Mouse (Mus musculus): ENCODE measurements at regions not wholly inside any gene's neighbourhood (a gene's known extent, or its start where the extent isn't known, plus 50 kb on each side); places are given as distances from the start of the nearest gene placed in this dataset.
"Not testable (repeated sequence)": the region's sequence is repeated elsewhere in the genome, so short reads cannot be mapped to it uniquely, and the experiment has no call there.

GRCm38 (mm10) chr19:59516957-59517356 lies 58.8 kb downstream of the Emx2 start:
- Histone ChIP-seq H3K9ac (ENCODE audit: low read length) (no peak overlapping the region), H3K4me3 (ENCODE audit: low read length) (no peak overlapping the region), H3K36me3 (ENCODE audit: control insufficient read depth, insufficient read depth, low read length) (no peaks in the 10 kb centered on the region), H3K4me2 (ENCODE audit: low read depth, low read length) (no peak overlapping the region), H3K4me1 (replicated peaks; ENCODE audit: control insufficient read depth, insufficient read depth, low read length) (no peaks in the 10 kb centered on the region), H3K27me3 (ENCODE audit: control insufficient read depth, insufficient read depth, low read depth, low read length) (no peaks in the 10 kb centered on the region), H3K9me3 (ENCODE audit: control insufficient read depth, low read length) (no peaks in the 10 kb centered on the region), H3K27ac (ENCODE audit: low read length) (no peak overlapping the region)
- 77% methylated on average over 4 of the region's 4 CpGs for WGBS
- ATAC-seq (ENCODE audit: low read depth): no peak

GRCm38 (mm10) chr19:59519156-59519555 lies 61.0 kb downstream of the Emx2 start:
- 77% methylated on average over 3 of the region's 3 CpGs for WGBS
- no peaks in the 10 kb centered on the region for H3K4me1 ChIP-seq (replicated peaks; ENCODE audit: control insufficient read depth, insufficient read depth, low read length)
- no peak overlapping the region for H3K27ac ChIP-seq (ENCODE audit: low read length)
- H3K4me2 ChIP-seq (ENCODE audit: low read depth, low read length): no peak overlapping the region
- ATAC-seq (ENCODE audit: low read depth): no peak
- no peaks in the 10 kb centered on the region for H3K9me3 ChIP-seq (ENCODE audit: control insufficient read depth, low read length)
- H3K36me3 ChIP-seq (ENCODE audit: control insufficient read depth, insufficient read depth, low read length): no peaks in the 10 kb centered on the region
- H3K27me3 ChIP-seq (ENCODE audit: control insufficient read depth, insufficient read depth, low read depth, low read length): no peaks in the 10 kb centered on the region
- H3K4me3 ChIP-seq (ENCODE audit: low read length): no peak overlapping the region
- H3K9ac ChIP-seq (ENCODE audit: low read length): no peak overlapping the region

DNA sequence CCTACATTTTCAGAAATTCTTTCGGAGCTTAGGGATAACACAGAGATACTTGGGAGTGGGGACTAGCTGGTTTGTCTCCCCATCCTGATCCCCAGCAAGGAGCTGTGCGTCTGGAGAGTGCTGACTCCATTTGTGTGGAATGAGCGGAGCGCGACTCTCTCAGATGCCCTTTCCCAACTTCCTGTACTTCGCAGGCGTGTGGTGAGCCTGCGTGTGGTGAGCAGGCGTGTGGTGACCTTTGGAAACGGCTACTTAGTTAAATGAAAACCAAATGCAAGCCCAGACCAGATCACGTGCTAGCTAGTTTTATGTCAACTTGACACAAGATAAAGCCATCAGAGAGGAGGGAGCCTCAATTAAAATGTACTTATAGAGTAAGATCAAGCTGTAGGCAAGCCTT lies 64.0 kb downstream of the Emx2 start:
- no peaks in the 10 kb centered on the region for H3K4me1 ChIP-seq (replicated peaks; ENCODE audit: control insufficient read depth, insufficient read depth, low read length)
- 67% methylated on average over 11 of the region's 11 CpGs for WGBS
- no peaks in the 10 kb centered on the region for H3K9me3 ChIP-seq (ENCODE audit: control insufficient read depth, low read length)
- H3K27me3 ChIP-seq (ENCODE audit: control insufficient read depth, insufficient read depth, low read depth, low read length): no peaks in the 10 kb centered on the region
- H3K4me3 ChIP-seq (ENCODE audit: low read length): no peak overlapping the region
- no peak for ATAC-seq (ENCODE audit: low read depth)
- H3K4me2 ChIP-seq (ENCODE audit: low read depth, low read length): no peak overlapping the region
- no peaks in the 10 kb centered on the region for H3K36me3 ChIP-seq (ENCODE audit: control insufficient read depth, insufficient read depth, low read length)
- H3K27ac ChIP-seq (ENCODE audit: low read length): no peak overlapping the region
- H3K9ac ChIP-seq (ENCODE audit: low read length): no peak overlapping the region

DNA sequence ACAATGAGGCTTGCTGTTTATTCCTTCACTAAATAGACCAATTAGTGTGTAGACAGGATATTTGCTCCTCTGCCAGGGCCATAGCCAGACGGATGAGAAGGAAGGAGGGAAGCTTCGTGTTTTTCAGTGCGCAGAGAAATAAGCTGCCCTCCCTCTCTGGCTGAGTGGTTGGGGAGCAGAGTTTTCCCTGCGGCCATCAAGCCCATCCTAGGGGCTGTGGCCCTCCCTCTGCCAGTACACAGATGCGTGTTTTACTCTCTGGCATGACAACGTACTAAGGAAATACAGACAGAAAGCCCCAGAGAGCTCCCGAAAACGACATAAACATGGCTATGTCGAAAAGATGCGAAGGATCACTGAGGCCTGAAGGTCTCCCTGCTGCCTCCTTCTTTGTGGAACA lies 65.2 kb downstream of the Emx2 start:
- no peaks in the 10 kb centered on the region for H3K36me3 ChIP-seq (ENCODE audit: control insufficient read depth, insufficient read depth, low read length)
- H3K9me3 ChIP-seq (ENCODE audit: control insufficient read depth, low read length): no peaks in the 10 kb centered on the region
- no peak for ATAC-seq (ENCODE audit: low read depth)
- no peak overlapping the region for H3K4me3 ChIP-seq (ENCODE audit: low read length)
- no peak overlapping the region for H3K9ac ChIP-seq (ENCODE audit: low read length)
- H3K4me2 ChIP-seq (ENCODE audit: low read depth, low read length): no peak overlapping the region
- H3K27ac ChIP-seq (ENCODE audit: low read length): no peak overlapping the region
- WGBS: 73% methylated on average over 10 of the region's 10 CpGs
- H3K4me1 ChIP-seq (replicated peaks; ENCODE audit: control insufficient read depth, insufficient read depth, low read length): no peaks in the 10 kb centered on the region
- no peaks in the 10 kb centered on the region for H3K27me3 ChIP-seq (ENCODE audit: control insufficient read depth, insufficient read depth, low read depth, low read length)

DNA sequence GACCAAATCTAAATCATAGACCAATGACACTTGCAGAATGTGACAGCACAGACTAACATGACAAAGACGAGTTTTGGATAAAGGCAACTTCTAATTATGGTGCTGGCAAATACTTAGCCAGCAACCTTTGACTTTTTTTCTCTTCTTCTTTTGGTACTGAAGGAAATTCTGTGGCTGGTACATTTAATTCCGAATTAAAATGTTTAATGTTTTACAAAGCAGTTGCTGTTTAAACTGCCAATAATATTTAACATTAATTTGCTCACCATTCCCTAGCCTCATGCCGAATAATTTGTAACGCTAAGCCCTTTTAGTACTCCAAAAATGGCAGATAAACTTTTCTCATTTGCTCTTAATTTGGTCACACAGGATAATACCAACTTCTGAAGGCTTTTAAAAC lies 105.9 kb downstream of the Emx2 start:
- 70% methylated on average over 4 of the region's 4 CpGs for WGBS

DNA sequence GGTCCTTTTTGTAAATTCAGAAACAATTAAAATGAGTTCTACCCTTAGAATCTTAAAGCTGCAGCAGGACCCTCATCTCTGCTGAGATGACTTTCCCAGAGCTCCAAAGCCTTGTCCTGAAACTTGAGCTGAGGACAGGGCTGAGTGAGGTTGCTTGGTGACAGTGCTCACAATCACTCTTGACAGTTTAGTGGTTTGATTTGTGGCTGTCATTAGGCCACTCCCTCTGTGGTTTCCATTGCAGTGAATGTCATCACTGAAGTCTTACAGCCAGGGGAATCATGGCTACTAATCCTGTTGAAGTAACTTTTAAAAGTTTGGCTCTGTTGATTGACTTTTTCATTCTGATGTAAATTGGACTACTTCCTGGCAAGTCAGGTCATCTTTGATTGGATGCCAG lies 110.7 kb downstream of the Emx2 start:
- Histone ChIP-seq H3K4me1 (replicated peaks; ENCODE audit: control insufficient read depth, insufficient read depth, low read length) (no peaks in the 10 kb centered on the region), H3K27me3 (ENCODE audit: control insufficient read depth, insufficient read depth, low read depth, low read length) (no peaks in the 10 kb centered on the region), H3K4me3 (ENCODE audit: low read length) (no peak overlapping the region), H3K4me2 (ENCODE audit: low read depth, low read length) (no peak overlapping the region), H3K36me3 (ENCODE audit: control insufficient read depth, insufficient read depth, low read length) (no peaks in the 10 kb centered on the region), H3K9ac (ENCODE audit: low read length) (no peak overlapping the region), H3K9me3 (ENCODE audit: control insufficient read depth, low read length) (no peaks in the 10 kb centered on the region), H3K27ac (ENCODE audit: low read length) (no peak overlapping the region)
- ATAC-seq (ENCODE audit: low read depth): no peak

More for the DNA sequence above, 105.9 kb downstream of the Emx2 start:
- Histone ChIP-seq H3K4me2 (ENCODE audit: low read depth, low read length) (no peak overlapping the region), H3K9ac (ENCODE audit: low read length) (no peak overlapping the region), H3K4me3 (ENCODE audit: low read length) (no peak overlapping the region), H3K36me3 (ENCODE audit: control insufficient read depth, insufficient read depth, low read length) (no peaks in the 10 kb centered on the region), H3K9me3 (ENCODE audit: control insufficient read depth, low read length) (no peaks in the 10 kb centered on the region), H3K4me1 (replicated peaks; ENCODE audit: control insufficient read depth, insufficient read depth, low read length) (no peaks in the 10 kb centered on the region), H3K27me3 (ENCODE audit: control insufficient read depth, insufficient read depth, low read depth, low read length) (no peaks in the 10 kb centered on the region), H3K27ac (ENCODE audit: low read length) (no peak overlapping the region)
- ATAC-seq (ENCODE audit: low read depth): no peak

DNA sequence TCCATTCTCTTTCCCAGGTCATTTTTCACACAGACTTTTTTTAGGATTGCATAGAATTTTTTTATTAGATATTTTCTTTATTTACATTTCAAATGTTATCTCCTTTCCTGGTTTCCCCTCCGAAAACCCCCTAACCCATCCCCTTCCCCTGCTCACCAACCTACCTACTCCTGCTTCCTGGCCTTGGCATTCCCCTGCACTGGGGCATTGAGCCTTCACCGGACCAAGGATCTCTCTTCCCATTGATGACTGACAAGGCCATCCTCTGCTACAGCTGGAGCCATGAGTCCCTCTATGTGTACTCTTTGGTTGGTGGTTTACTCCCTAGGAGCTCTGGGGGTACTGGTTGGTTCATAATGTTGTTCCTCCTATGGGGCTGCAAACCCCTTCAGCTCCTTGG lies 111.4 kb downstream of the Emx2 start:
- H3K4me1 ChIP-seq (replicated peaks; ENCODE audit: control insufficient read depth, insufficient read depth, low read length): not testable (repeated sequence)

GRCm38 (mm10) chr19:59574346-59574745 lies 116.2 kb downstream of the Emx2 start:
- H3K36me3 ChIP-seq (ENCODE audit: control insufficient read depth, insufficient read depth, low read length): no peaks in the 10 kb centered on the region
- no peaks in the 10 kb centered on the region for H3K9me3 ChIP-seq (ENCODE audit: control insufficient read depth, low read length)
- no peak for ATAC-seq (ENCODE audit: low read depth)
- H3K4me3 ChIP-seq (ENCODE audit: low read length): no peak overlapping the region
- H3K27ac ChIP-seq (ENCODE audit: low read length): no peak overlapping the region
- H3K9ac ChIP-seq (ENCODE audit: low read length): no peak overlapping the region
- no peaks in the 10 kb centered on the region for H3K27me3 ChIP-seq (ENCODE audit: control insufficient read depth, insufficient read depth, low read depth, low read length)
- H3K4me2 ChIP-seq (ENCODE audit: low read depth, low read length): no peak overlapping the region
- H3K4me1 ChIP-seq (replicated peaks; ENCODE audit: control insufficient read depth, insufficient read depth, low read length): no peaks in the 10 kb centered on the region
- WGBS: 59% methylated on average over 3 of the region's 3 CpGs

More for the DNA sequence above, 111.4 kb downstream of the Emx2 start:
- ATAC-seq (ENCODE audit: low read depth); H3K27ac ChIP-seq (ENCODE audit: low read length); H3K4me3 ChIP-seq (ENCODE audit: low read length); H3K9me3 ChIP-seq (ENCODE audit: control insufficient read depth, low read length); H3K9ac ChIP-seq (ENCODE audit: low read length); H3K4me2 ChIP-seq (ENCODE audit: low read depth, low read length); H3K36me3 ChIP-seq (ENCODE audit: control insufficient read depth, insufficient read depth, low read length); H3K27me3 ChIP-seq (ENCODE audit: control insufficient read depth, insufficient read depth, low read depth, low read length): not testable (repeated sequence)
- WGBS: 75% methylated on average over 2 of the region's 2 CpGs

GRCm38 (mm10) chr19:59577886-59578285 lies 119.7 kb downstream of the Emx2 start:
- no peak overlapping the region for H3K9ac ChIP-seq (ENCODE audit: low read length)
- ATAC-seq (ENCODE audit: low read depth): no peak
- WGBS: 75% methylated on average over 9 of the region's 9 CpGs

GRCm38 (mm10) chr19:59579676-59580075 lies 121.5 kb downstream of the Emx2 start:
- Histone ChIP-seq H3K4me2 (ENCODE audit: low read depth, low read length) (no peak overlapping the region), H3K9ac (ENCODE audit: low read length) (no peak overlapping the region), H3K4me3 (ENCODE audit: low read length) (no peak overlapping the region), H3K27ac (ENCODE audit: low read length) (no peak overlapping the region), H3K9me3 (ENCODE audit: control insufficient read depth, low read length) (no peaks in the 10 kb centered on the region), H3K27me3 (ENCODE audit: control insufficient read depth, insufficient read depth, low read depth, low read length) (no peaks in the 10 kb centered on the region), H3K36me3 (ENCODE audit: control insufficient read depth, insufficient read depth, low read length) (no peaks in the 10 kb centered on the region), H3K4me1 (replicated peaks; ENCODE audit: control insufficient read depth, insufficient read depth, low read length) (no peaks in the 10 kb centered on the region)
- ATAC-seq (ENCODE audit: low read depth): no peak
- WGBS: 92% methylated on average over 1 of the region's 1 CpGs

More at GRCm38 (mm10) chr19:59577886-59578285, 119.7 kb downstream of the Emx2 start:
- no peak overlapping the region for H3K27ac ChIP-seq (ENCODE audit: low read length)
- no peaks in the 10 kb centered on the region for H3K9me3 ChIP-seq (ENCODE audit: control insufficient read depth, low read length)
- H3K36me3 ChIP-seq (ENCODE audit: control insufficient read depth, insufficient read depth, low read length): no peaks in the 10 kb centered on the region
- no peaks in the 10 kb centered on the region for H3K4me1 ChIP-seq (replicated peaks; ENCODE audit: control insufficient read depth, insufficient read depth, low read length)
- H3K27me3 ChIP-seq (ENCODE audit: control insufficient read depth, insufficient read depth, low read depth, low read length): no peaks in the 10 kb centered on the region
- no peak overlapping the region for H3K4me2 ChIP-seq (ENCODE audit: low read depth, low read length)
- no peak overlapping the region for H3K4me3 ChIP-seq (ENCODE audit: low read length)
